In genomic region chr10:83321528-83321927, GRCm38 (mm10) we compare ENCODE assay signal across 19 mouse cellular contexts. TPM values are rescaled to one million over a fixed set of nuclear protein-coding genes. Genes with fewer than 3 reads are reported as not detected.
DNase-seq lines count a peak whose midpoint lies in the region; ATAC-seq and TF ChIP-seq lines count a peak whose summit lies in the region.
"Had no signal": no experiment of that assay in that cellular context is flagged by ENCODE, and none has a peak within 500 bp of the region (broad histone marks: within the 10 kb centered on the region; RNA-seq: fewer than 3 reads in every experiment).

No protein-coding gene starts in this region.

- no peaks in the 10 kb centered on the region for H3K36me3 ChIP-seq in forebrain, embryonic 14.5 days (ENCODE audit: control insufficient read depth, insufficient read depth, low read length)
- H3K36me3 ChIP-seq in forebrain, embryonic 10.5 days (replicated peaks): no peaks in the 10 kb centered on the region
- H3K36me3 ChIP-seq in intestine, postnatal 0 days (ENCODE audit: control insufficient read depth, insufficient read depth): no peaks in the 10 kb centered on the region
- H3K36me3 ChIP-seq: hindbrain, embryonic 10.5 days; limb, embryonic 10.5 days; midbrain, embryonic 12.5 days had no signal

- no peaks in the 10 kb centered on the region for H3K9me3 ChIP-seq in forebrain, embryonic 14.5 days (replicated peaks; ENCODE audit: control insufficient read depth, low read length)
- no peaks in the 10 kb centered on the region for H3K9me3 ChIP-seq in forebrain, embryonic 10.5 days
- no peaks in the 10 kb centered on the region for H3K9me3 ChIP-seq in intestine, postnatal 0 days (ENCODE audit: control insufficient read depth)
- H3K9me3 ChIP-seq: hindbrain, embryonic 10.5 days; limb, embryonic 10.5 days; midbrain, embryonic 12.5 days had no signal

- no peak overlapping the region for H3K9ac ChIP-seq in forebrain, embryonic 14.5 days (ENCODE audit: low read length)
- no peak overlapping the region for H3K9ac ChIP-seq in intestine, postnatal 0 days (ENCODE audit: low read depth, low read length)
- H3K9ac ChIP-seq: liver, postnatal 0 days; midbrain, embryonic 12.5 days had no signal

- DNase-seq in forebrain, embryonic 14.5 days (ENCODE audit: low spot score): peak; percentile 22
- no peak for DNase-seq in forebrain, embryonic 10.5 days (ENCODE audit: extremely low spot score, low spot score)
- DNase-seq in 3134 (ENCODE audit: extremely low read depth, insufficient read length, low spot score): peak; percentile 14
- DNase-seq in frontal cortex, postnatal 14 days (ENCODE audit: low spot score in 2 of 2): no peak
- DNase-seq in cerebellum, adult 11-12 months: no peak
- DNase-seq: B cell, adult 2 months; kidney, adult 8-10 months; kidney, postnatal 36 days; liver, postnatal 0 days; lung, postnatal 14 days; thymus, postnatal 14 days had no signal

- H3K4me2 ChIP-seq in forebrain, embryonic 14.5 days (ENCODE audit: low read length): no peak overlapping the region
- H3K4me2 ChIP-seq in intestine, postnatal 0 days (replicated peaks; ENCODE audit: low read depth): no peak overlapping the region
- H3K4me2 ChIP-seq: midbrain, embryonic 12.5 days had no signal

- TF ChIP-seq CTCF in bone marrow macrophage, adult 2 months (IDR thresholded peaks at IDR 0.05; ENCODE audit: low read depth, low read length): no peak
- no peak for TF ChIP-seq CTCF in intestine, postnatal 0 days (IDR thresholded peaks at IDR 0.05; ENCODE audit: low read depth)

- no peak overlapping the region for H3K27ac ChIP-seq in forebrain, embryonic 14.5 days (ENCODE audit: low read depth, low read length)
- no peak overlapping the region for H3K27ac ChIP-seq in forebrain, embryonic 10.5 days
- peak overlapping the region; percentile 93 for H3K27ac ChIP-seq in bone marrow macrophage, adult 2 months (ENCODE audit: insufficient read depth, low read depth, low read length)
- H3K27ac ChIP-seq in intestine, postnatal 0 days (ENCODE audit: low read depth, low read length): no peak overlapping the region
- H3K27ac ChIP-seq: hindbrain, embryonic 10.5 days; limb, embryonic 10.5 days; midbrain, embryonic 12.5 days had no signal

- 0 out of 2 replicates have a peak, but pooled peaks have one; percentile 29 for ATAC-seq in forebrain, embryonic 14.5 days
- ATAC-seq in megakaryocyte, adult 5-6 weeks (ENCODE audit: poor library complexity, severe bottlenecking): peak; percentile 79
- ATAC-seq in intestine, postnatal 0 days: no peak
- ATAC-seq: forebrain, embryonic 16.5 days had no signal

- no peaks in the 10 kb centered on the region for H3K27me3 ChIP-seq in forebrain, embryonic 14.5 days (replicated peaks; ENCODE audit: control insufficient read depth, insufficient read depth, low read length)
- peaks cover 16% of the 10 kb centered on the region for H3K27me3 ChIP-seq in forebrain, embryonic 10.5 days (ENCODE audit: poor library complexity, severe bottlenecking)
- 0 out of 2 replicates have a peak, but pooled peaks cover 3% of the 10 kb centered on the region for H3K27me3 ChIP-seq in intestine, postnatal 0 days (replicated peaks; ENCODE audit: control insufficient read depth, insufficient read depth, low read length)

- H3K4me1 ChIP-seq in forebrain, embryonic 14.5 days (ENCODE audit: control insufficient read depth, insufficient read depth, low read length): no peaks in the 10 kb centered on the region
- peaks cover 5% of the 10 kb centered on the region for H3K4me1 ChIP-seq in forebrain, embryonic 10.5 days
- H3K4me1 ChIP-seq in bone marrow macrophage, adult 2 months (ENCODE audit: control insufficient read depth, insufficient read depth, low read length): peaks cover 37% of the 10 kb centered on the region
- 0 out of 2 replicates have a peak, but pooled peaks cover 3% of the 10 kb centered on the region for H3K4me1 ChIP-seq in intestine, postnatal 0 days (replicated peaks; ENCODE audit: control insufficient read depth, insufficient read depth, low read length)
- H3K4me1 ChIP-seq: hindbrain, embryonic 10.5 days; limb, embryonic 10.5 days; midbrain, embryonic 12.5 days had no signal

- no peak overlapping the region for H3K4me3 ChIP-seq in forebrain, embryonic 14.5 days (ENCODE audit: low read depth, low read length)
- H3K4me3 ChIP-seq in forebrain, embryonic 10.5 days: no peak overlapping the region
- H3K4me3 ChIP-seq in bone marrow macrophage, adult 2 months (ENCODE audit: insufficient read depth, low read length): peak overlapping the region; percentile 11; the same call in 1 of the 2 replicates
- H3K4me3 ChIP-seq in intestine, postnatal 0 days (ENCODE audit: low read depth, low read length): no peak overlapping the region
- H3K4me3 ChIP-seq: erythroblast, embryonic 14.5 days; hindbrain, embryonic 10.5 days; limb, embryonic 10.5 days; midbrain, embryonic 12.5 days had no signal

- 10% methylated on average over 6 of the region's 6 CpGs for WGBS in forebrain, embryonic 14.5 days
- WGBS in forebrain, embryonic 10.5 days: 48% methylated on average over 6 of the region's 6 CpGs
- 82% methylated on average over 6 of the region's 6 CpGs for WGBS in intestine, postnatal 0 days

- no peak for TF ChIP-seq POLR2A in bone marrow macrophage, adult 2 months (IDR thresholded peaks at IDR 0.05; ENCODE audit: borderline replicate concordance, low read depth, low read length)

RNA-seq across cellular contexts. Expression of gene Slc41a2, which starts 16.2 kb away (rescaled TPM):
- polyA plus RNA-seq in forebrain, embryonic 14.5 days (2014; fragmentation: Nextera tagmentation; extraction: Ambion mirVana): 3.6 and 5.3 TPM in 2 replicates
- polyA plus RNA-seq in forebrain, embryonic 10.5 days (2016; fragmentation: Nextera tagmentation; extraction: Ambion mirVana): 0.18 and 0.36 TPM in 2 replicates
- polyA plus RNA-seq in bone marrow macrophage, adult 2 months (2012; ENCODE audit: insufficient read depth, insufficient read length, missing spikeins): 18.8 and 20.4 TPM in 2 replicates
- total RNA-seq in megakaryocyte, adult 5-6 weeks (2015): 0.52 and 0.76 TPM in 2 replicates
- total RNA-seq in megakaryocyte, adult 5-6 weeks (2017): 0.73 and 1.0 TPM in 2 replicates
- 1.6 and 1.9 TPM in 2 replicates for polyA plus RNA-seq in intestine, postnatal 0 days (2015; fragmentation: Nextera tagmentation; extraction: Ambion mirVana)
- polyA plus RNA-seq: erythroblast, embryonic 14.5 days had no signal

RNA-seq across cellular contexts. Expression of gene D10Wsu102e, which starts 38.5 kb away (rescaled TPM):
- 0.74 and 0.89 TPM in 2 replicates for polyA plus RNA-seq in forebrain, embryonic 14.5 days (2014; fragmentation: Nextera tagmentation; extraction: Ambion mirVana)
- polyA plus RNA-seq in forebrain, embryonic 10.5 days (2016; fragmentation: Nextera tagmentation; extraction: Ambion mirVana): 1.4 and 1.5 TPM in 2 replicates
- 0.54 and 0.61 TPM in 2 replicates for polyA plus RNA-seq in bone marrow macrophage, adult 2 months (2012; ENCODE audit: insufficient read depth, insufficient read length, missing spikeins)
- 0.40 and 0.46 TPM in 2 replicates for total RNA-seq in megakaryocyte, adult 5-6 weeks (2015)
- total RNA-seq in megakaryocyte, adult 5-6 weeks (2017): 0.44 and 0.57 TPM in 2 replicates
- 0.17 and 0.21 TPM in 2 replicates for polyA plus RNA-seq in intestine, postnatal 0 days (2015; fragmentation: Nextera tagmentation; extraction: Ambion mirVana)

Comparison
In these comparisons a context has a peak if more than half of its experiments do, and no peak if none do; other contexts are left out.
1. DNase-seq: peak in forebrain, embryonic 14.5 days (single experiment) and 3134 (single experiment); none in forebrain, embryonic 10.5 days (single experiment), frontal cortex, postnatal 14 days (0 of 2) and cerebellum, adult 11-12 months (single experiment).